Mouse (Mus musculus) induced T-regulatory cell, adult 2 months (primary cell): ENCODE data around the gene Ralgapb.

Experiments used
- DNase-seq: peaks from one replicate; pipeline ENCODE4 v3.0.0-alpha.2; 2012; ENCODE audit warnings: low read depth

Ralgapb gene

GRCm38 (mm10) chr2:158518583-158518982 lies 108.9 kb downstream of the Ralgapb start:
- no peak for DNase-seq

- DNase-seq, result no peak
Measured at GRCm38 (mm10) chr2:158519071-158519470, 109.4 kb downstream of the Ralgapb start.

GRCm38 (mm10) chr2:158519800-158520199 lies 110.2 kb downstream of the Ralgapb start:
- no peak for DNase-seq

GRCm38 (mm10) chr2:158523060-158523459 lies 113.4 kb downstream of the Ralgapb start:
- no peak for DNase-seq

- no peak for DNase-seq
Measured at GRCm38 (mm10) chr2:158524129-158524860, 114.6 kb downstream of the Ralgapb start.

- DNase-seq, result peak; percentile 63
Measured at GRCm38 (mm10) chr2:158534090-158534489, 124.4 kb downstream of the Ralgapb start.

- no peak for DNase-seq
Measured at GRCm38 (mm10) chr2:158534559-158534958, 124.9 kb downstream of the Ralgapb start.

GRCm38 (mm10) chr2:158539433-158540305 lies 130.0 kb downstream of the Ralgapb start:
- DNase-seq, result no peak

- DNase-seq, result no peak
Measured at GRCm38 (mm10) chr2:158541286-158541685, 131.6 kb downstream of the Ralgapb start.

GRCm38 (mm10) chr2:158545266-158545665 lies 135.6 kb downstream of the Ralgapb start:
- no peak for DNase-seq

- DNase-seq, result peak; percentile 80
Measured at GRCm38 (mm10) chr2:158546751-158547150, 137.1 kb downstream of the Ralgapb start.
